Mouse (Mus musculus) kidney, adult 2 months (tissue): ENCODE data around the gene Nprl2.
A peak's percentile ranks its signal among the peaks of the same experiment; 100 is the strongest.

ENCODE experiments used
- CTCF ChIP-seq: fragments of 200-500 bp; conservative IDR thresholded peaks from 2 replicates; pipeline ENCODE4 v1.5.1; 2011; ENCODE audit warnings: low read depth, mild to moderate bottlenecking, control low read depth, low read length, moderate library complexity, mixed read lengths; ENCODE audit not compliant: insufficient read depth, insufficient read length
- POLR2A ChIP-seq: fragments of 200-500 bp; IDR thresholded peaks from one replicate; pipeline ENCODE4 v1.6.1; 2011; ENCODE audit warnings: low read depth, low read length, control low read depth

GRCm38 (mm10) chr9:107550491-107551116, 8.6 kb downstream of the Nprl2 start:
- no peak for TF ChIP-seq CTCF
- peak; percentile 1 for TF ChIP-seq POLR2A
